Mouse (Mus musculus): ENCODE results near the gene Mip.
"Not testable (repeated sequence)": the region's sequence is repeated elsewhere in the genome, so short reads cannot be mapped to it uniquely, and the experiment has no call there.

Gene Mip

DNA sequence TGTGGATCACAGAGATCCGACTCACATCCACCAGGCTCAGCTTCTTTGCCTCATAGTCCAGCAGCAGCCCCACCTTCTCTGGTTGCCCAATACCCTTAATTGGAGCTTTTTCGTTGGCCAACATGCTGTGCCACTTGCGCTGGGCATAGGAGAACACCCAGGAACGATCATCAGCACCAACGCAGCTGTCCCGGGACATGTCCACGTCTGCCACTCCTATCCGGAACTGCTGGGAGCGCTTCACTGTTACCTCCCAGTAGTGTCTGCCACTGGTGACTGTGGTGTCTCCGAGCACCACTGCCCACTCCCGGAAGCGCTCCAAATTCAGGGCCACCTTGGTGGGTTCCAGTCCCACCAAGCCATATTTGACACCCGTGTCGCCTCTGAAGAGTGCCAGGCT lies 14.7 kb upstream of the Mip start:
- in situ Hi-C loops (cut with MseI, MboI), result no loop called here

DNA sequence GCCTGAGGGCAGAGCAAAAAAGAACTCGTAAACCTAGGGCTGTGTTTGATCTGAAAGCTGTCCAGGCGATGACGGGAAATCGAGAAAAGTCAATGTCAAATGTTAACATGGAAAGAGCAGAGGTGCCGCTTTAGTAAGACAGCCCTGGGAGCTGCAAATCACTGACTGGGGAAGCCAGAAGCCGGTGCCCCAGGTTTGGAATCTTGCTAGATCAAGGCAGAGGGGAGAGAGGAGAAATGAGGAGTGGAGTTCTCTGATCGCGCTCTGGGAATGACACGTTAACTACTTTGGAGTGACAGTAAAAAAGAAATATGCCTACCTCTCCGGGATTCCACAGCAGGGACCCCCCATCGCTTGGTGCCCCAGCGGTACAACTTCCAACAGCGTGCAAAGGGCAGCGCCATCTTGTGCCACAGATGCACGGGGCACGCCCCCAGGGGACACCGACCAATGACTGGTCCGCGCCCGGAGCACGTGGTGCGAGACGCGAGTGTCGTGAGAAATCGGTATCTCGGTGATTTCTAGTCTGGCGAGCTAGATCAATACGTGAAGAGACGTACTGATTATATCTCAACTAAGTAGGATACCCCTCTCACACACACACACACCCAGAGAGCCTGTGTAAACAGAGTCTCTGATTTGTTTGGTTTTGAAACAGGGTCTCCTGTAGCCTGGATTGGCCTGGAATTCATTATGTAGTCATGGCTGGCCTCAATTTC lies 14.1 kb upstream of the Mip start, which contains the start of gene Spryd4:
Spryd4 (minus strand) TSS at position 418 of the 719 bp plus-strand sequence.
- in situ Hi-C loops (cut with MseI, MboI), result no loop called here

DNA sequence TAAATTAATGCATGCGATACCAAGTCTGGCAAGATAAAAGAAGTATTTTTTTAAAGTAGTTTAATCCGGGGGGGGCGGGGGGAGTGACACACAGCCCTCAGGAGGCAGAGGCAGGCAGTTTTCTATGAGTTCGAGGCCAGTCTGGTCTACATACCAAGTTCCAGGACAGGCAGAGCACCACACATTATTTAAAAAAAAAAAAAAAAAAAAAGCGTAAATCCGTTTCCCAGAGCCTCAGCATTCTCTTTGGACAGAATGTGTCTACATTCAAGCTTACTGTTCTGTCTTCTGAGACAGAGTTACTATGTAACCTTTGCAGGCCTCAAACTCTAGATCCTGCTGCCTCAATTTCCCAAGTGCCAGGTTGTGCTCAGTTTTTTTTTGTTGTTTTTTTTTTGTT lies 13.5 kb upstream of the Mip start:
- in situ Hi-C loops (cut with MseI, MboI), result no loop called here

DNA sequence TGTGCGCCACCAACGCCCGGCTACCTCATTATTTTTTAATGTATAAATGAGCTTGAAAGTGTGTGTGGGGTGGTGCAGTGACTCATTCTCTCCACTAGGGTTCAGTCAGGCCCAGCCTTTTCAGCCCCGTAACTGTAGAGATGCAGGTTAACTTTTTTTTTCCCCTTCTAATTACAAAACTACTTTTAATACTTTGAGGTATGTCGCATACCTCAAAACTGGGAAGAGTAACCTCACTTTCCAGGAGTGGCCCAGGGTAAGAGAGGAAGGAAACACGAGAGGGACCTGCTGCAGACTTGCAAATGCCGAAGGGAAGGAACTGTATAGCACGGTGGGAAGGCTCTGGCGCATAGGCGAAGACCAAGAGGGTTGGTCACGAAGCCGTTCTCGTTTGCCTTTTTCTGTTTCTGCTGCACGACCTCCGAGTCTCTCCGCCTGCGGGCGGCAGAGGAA lies 12.7 kb upstream of the Mip start:
- in situ Hi-C loops (cut with MseI, MboI), result no loop called here

DNA sequence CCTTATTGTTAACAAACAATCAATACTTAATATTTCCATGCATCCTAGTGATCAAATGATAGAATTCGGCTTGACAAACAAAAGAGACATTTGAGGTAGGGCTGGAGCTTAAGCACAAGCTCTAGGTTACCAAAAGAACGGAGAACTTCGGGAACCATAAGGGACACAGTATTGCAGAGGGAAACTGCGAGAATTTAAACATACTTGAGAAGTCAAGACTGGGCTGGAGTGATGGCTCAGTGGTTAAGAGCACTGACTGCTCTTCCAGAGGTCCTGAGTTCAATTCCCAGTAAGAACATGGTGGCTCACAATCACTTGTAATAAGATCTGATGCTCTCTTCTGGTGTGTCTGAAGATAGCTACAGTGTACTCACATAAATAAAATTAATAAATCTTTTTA lies 11.5 kb upstream of the Mip start:
- in situ Hi-C loops (cut with MseI, MboI), result not testable (repeated sequence)

DNA sequence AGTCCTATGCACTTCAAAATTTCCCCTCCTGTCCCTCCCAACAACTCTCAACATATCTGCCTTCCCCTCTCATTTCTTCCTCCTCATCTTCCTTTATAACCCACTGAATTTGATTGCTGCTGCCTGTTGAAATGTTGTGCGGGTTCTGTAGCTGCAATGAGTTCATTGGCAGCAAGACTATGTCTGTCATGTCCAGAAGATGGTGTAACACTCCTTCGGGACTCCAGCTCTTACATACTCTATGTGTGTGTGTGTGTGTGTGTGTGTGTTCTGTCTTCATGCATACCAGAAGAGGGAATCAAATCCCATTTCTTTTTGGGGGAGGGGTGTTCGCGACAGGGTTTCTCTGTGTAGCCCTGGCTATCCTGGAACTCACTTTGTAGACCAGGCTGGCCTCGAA lies 10.7 kb upstream of the Mip start:
- in situ Hi-C loops (cut with MseI, MboI), result no loop called here

DNA sequence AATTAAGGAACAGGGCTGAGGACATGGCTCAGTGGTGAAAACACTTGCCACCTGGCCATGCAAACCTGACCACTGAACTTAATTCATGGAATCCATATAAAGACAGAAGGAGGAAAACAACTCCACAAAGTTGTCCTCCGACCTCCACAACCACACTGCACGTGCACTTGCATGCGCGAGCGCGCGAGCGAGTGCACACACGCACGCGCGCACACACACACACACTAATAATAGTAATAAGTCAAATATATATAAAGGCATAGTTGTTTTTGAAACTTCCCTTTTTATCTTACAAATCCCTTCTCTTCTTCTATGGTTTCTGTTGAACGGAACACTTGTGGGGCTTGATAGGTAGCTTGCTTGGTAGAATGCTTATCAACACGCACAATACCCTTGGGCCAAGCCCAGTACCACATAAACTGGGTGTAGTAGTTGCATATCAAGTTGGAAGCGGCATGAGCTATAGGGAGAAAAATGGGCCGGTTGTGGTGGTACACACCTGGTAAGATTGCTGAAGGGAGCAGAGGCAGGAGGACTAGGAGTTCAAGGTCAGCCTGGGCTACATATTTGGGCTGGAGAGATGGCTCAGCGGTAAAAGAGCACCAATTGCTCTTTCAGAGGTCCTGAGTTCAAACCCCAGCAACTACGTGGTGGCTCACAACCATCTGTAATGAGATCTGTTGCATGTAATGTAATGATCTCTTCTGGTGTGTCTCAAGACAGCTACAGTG lies 7.1 kb upstream of the Mip start:
- in situ Hi-C loops (cut with MseI, MboI), result no loop called here

DNA sequence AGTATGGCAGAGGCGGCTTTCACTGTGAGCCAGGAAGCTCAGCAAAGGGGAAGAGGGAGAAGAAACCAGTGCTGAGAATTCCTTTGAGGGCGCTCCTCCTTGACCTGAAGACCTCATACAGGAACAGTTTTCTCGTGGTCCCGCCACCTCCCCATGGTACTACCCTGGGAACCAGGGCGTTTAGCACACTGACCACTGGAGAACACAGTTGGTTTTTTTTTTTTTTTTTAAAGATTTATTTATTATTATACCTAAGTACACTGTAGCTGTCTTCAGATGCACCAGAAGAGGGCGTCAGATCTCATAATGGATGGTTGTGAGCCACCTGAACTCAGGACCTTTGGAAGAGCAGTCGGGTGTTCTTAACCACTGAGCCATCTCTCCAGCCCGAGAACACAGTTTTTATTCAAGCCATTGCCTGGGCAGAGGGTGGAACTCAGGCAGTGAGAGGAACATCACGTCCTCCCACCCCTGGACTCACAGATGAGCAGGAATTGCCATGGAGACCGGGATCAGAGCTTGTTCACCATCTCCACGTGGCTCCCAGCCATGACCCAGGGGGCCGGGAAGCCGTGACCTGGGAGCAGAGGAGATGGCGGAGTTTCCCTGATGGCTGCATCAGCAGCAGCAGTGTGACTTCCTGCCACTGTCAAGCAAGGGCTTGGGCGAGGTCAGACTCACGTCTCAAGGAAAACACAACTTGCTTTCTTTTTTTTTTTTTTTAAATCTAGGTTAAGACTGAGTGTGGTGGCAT lies 3.9 kb upstream of the Mip start:
- in situ Hi-C loops (cut with MseI, MboI), result no loop called here

DNA sequence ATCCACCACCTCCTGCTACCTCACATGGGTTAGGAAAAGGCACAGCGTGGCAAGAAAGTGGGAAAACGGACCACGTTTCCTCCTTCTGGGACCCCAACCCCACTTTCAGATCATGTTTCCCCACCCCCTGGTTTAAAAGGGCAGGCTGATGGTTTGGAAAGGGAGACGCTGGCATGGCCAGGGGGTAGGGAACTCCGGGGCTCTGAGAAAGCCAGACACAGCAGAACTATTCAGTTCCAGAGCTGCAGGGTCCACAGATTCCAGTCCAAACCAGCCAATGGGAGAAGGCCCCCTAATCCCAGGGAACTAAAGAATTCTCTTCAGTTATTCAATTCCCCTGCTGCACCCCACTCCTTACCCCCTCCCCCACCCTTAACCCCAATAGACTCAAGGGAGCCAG lies 574 bp upstream of the Mip start:
- in situ Hi-C loops (cut with MseI, MboI), result no loop called here

DNA sequence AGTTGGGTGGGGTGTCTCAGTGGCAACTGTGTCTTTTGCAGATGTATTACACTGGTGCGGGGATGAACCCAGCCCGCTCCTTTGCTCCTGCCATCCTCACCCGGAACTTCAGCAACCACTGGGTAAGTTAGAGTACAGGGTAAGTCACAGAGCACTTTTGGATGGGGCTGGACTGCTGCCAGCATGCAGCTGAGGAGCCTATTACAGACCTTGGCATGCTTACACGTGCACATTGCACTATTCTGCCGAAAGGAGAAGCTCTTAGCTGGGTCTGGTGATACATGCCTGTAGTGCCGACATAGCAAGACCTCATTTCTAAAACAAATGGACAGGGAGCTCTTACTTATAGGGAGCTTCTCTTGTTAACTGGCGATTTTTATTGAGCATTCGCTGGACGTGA lies 2.0 kb downstream of the Mip start:
- in situ Hi-C loops (cut with MseI, MboI), result no loop called here

DNA sequence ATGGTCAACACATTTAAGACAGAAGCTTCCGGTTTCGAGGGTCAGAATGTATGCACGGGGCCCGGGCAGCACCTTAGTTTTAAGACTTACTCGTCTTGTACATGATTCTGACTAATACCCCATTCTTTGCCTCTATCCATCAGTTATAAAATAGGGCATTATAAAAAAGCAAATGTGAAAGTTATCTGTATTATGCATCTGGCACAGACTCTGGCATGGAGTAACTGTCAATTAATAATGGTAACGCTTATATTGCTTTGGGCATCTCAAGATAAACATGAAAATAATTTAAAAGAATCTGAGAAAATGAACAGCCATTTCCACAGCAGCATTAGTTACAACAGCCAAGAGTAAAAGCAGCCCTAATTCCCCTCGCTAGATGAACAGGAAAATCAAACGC lies 2.4 kb downstream of the Mip start:
- in situ Hi-C loops (cut with MseI, MboI), result no loop called here

DNA sequence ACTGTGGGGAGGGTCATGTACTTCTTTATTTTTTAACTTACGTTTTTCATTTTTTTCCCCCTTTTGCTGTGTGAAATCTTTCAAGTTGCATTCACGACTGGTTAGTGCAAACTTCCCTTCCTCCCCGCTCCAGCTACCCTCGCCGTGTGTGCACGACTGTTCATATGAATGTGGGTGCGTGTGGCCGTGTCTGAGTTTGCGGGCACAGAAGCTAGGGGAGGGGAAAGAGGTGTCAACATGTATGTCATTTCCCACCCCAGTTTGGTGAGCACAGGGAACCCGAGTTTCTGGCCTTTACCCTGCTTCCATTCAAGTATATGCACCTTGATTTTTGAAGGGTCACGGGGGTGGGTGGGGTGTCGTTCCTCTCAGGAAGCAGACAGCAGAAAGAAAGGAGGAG lies 4.9 kb downstream of the Mip start:
- in situ Hi-C loops (cut with MseI, MboI), result no loop called here

DNA sequence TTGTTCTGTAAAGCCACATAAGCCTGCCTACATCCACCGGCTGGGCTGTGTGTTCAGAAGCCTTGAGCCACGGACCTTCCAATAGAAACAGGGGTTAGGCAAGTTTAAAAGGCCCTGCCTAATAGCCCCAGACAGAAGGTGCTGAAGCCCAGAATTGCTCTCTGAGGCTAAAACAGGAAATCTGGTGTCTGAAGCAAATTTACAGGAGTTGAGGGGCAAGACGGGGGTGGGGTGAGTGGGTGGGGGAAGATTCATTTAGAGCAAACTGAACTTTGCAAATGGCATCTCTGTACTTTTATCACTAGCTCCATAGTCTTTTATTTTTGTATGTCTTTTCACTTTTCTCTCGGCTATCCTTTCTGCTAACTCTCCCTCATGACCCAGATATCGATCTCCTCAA lies 5.5 kb downstream of the Mip start:
- in situ Hi-C loops (cut with MseI, MboI), result no loop called here

DNA sequence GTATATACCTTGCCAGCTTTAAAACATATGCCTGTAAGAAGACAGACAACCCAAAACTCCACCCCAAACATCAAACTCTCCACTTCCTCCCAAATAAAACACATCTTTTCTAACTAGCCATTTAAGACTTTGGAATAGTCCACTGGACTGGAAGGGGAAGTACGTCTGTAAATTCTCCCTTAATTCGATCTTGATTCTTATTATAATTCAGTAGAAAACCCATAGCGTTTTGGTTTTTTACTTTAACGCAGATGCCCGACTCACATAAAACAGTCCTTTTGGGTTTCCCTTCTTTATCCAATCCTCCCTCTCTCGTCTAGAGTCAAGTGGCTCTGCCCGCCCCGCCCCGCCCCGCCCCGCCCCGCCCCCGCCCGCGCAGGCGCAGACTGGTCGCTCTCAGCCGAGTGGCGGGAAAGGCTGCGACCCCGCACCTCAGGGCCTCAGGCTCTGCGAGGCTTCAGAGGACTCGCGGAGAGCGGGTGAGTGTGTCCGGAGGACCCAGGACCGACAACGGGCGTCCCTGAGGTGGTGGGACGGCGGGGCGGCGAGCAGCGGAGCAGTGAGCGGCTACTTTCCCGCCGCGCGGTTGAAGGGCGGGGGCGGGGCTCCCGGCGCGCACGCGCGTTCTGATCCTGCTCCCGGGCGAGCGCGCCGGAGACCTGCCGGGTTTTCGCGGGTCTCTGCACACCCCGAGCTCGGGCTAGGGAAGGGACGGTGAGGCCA lies 6.2 kb downstream of the Mip start, which contains the start of gene Timeless:
Timeless (plus strand) TSS at position 369 of the 723 bp plus-strand sequence.
- in situ Hi-C loops (cut with MseI, MboI), result no loop called here

DNA sequence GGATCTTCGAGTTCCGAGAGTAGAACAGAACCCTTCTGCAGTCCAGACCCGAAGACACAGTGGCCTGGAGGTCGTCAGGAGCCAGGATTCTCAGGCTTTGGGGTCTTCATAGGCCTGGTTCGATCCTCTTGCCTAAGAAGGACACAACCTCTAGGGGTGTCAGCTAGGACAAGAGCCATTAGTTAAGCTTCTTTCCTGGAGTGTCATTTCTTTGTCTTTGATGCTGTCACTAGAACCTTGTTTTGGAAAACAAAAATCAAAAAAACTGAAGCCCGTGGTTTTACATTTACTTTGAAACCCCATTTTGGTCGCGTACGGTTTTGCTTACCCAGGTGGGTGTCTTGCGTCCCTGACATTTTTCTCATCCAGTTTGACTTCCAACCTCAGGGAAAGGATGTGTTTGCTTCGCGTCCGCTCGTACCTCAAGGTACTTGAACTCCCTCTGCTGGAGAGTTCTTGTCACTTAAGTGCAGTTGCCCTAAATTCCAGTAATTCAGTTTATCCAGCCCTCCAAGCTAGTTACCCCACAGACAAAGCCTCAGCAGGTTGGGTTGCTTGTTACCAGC lies 6.9 kb downstream of the Mip start:
- in situ Hi-C loops (cut with MseI, MboI), result no loop called here

DNA sequence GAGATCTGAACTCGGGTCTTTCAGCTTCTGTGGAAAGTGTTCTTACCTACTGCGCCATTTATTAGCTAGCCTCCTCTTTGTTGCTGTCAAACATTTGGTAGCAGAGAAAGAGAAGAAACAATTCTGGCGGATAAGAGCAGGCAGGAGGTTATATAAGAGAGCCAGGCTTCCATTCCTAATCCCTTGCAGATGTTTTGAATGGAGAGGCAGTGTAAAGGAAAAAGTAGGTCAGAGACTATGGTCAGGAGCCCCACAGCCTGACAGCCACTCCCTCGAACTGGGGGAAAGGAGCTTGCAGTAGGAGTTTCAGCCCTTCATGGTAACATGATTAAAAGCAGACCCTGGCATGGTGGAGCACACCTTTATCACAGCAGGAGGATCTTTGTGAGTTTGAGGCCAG lies 10.7 kb downstream of the Mip start:
- in situ Hi-C loops (cut with MseI, MboI), result no loop called here

DNA sequence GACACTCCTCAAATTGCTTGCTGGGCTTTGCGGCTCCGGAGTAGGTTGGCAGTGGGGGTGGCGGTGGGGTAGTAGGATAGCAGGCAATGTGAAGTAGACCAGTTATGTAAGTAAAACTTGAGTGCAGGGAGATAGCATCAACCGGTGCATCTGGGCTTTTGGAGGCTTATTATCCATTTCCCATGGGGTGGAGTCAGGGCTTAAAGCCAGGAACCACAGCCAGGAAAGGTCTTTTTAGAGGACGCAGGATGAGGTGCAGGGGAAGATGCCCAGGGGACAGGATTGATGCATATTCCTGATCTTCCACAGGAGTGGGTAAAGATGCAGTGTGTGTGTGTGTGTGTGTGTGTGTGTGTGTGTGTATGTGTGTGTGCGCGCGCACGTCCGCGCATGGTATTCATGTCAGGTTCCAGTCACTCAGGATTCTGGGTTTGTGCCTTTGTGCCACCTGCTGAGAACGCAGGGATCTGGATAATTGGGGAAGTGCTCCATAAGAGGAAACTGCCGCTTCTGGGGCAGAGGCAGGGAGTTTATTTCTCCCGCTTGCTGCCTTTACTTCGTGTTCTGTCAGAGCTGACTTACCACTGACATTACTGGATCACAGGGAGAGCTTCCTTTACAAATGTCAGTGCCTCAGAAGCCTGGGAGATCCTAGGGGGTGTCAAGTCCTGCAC lies 12.3 kb downstream of the Mip start:
- in situ Hi-C loops (cut with MseI, MboI), result no loop called here

DNA sequence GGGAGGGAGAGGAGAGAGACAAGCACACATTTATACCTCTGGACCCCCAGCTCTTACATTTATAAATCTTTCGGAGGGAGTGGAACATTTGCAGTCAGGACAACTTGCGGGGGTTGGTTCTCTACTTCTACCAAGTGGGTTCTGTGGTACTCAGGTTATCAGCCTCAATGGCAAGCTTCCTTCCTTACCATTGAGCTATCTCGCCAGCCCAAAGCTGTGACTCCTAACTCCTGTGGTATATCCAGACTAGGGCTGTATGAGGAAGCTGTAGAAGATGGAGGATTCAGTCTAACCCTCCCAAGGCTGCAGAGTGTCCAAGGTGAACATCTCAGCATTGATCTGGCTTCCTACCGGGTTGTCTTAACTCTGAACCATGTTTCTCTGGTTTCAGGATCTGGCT lies 13.5 kb downstream of the Mip start:
- in situ Hi-C loops (cut with MseI, MboI), result no loop called here

DNA sequence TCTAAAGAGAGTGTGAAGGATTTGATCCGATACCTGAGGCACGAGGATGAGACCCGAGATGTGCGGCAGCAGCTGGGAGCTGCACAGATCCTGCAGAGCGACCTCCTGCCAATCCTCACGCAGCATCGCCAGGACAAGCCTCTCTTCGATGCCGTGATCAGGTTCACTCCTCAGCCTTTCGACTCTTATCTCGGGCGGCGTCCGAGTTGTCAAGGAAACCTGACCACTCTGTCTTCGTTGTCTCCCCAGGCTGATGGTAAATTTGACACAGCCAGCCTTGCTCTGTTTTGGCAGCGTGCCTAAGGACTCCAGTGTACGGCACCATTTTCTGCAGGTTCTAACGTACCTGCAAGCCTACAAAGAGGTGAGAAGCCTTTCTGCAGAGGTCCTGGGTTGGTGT lies 14.5 kb downstream of the Mip start:
- in situ Hi-C loops (cut with MseI, MboI), result no loop called here

DNA sequence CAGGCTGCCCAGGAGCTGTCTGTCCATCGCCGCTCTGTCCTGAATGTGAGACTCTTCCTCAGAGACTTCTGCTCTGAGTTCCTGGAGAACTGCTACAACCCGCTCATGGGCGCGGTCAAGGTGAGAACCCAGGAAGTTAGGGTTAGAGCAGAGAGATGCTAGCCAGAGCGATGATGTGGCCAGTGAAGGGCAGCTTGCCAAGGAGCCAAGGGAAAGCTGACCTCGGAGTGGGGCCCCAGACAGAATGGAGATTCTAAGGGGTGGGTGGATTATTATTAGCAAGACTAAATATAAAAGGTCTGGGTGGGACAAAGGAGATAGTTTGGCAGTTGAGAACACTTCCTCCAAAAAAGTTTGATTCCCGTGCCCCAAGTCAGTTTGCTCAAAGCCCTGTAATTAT lies 17.6 kb downstream of the Mip start:
- in situ Hi-C loops (cut with MseI, MboI), result no loop called here

DNA sequence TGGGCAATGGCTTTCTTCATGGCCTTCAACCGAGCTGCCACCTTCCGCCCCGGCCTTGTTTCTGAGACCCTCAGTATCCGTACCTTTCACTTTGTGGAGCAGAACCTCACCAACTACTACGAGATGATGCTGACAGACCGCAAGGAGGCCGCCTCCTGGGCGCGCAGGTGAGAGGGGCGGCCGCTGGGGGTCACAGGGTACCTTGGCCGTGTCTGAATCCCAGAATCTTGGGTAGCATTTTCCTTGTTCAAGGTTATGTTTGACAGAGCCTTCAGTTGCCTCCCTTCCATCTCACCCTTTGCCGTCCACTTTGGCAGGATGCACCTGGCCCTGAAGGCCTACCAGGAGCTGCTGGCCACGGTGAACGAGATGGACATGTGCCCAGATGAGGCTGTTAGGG lies 18.5 kb downstream of the Mip start:
- in situ Hi-C loops (cut with MseI, MboI), result no loop called here
